Mouse (Mus musculus) olfactory bulb, adult 2 months (tissue): Measurements from ENCODE around the gene Cry1. TPM values are rescaled to one million over a fixed set of nuclear protein-coding genes. Genes with fewer than 3 reads are reported as not detected.

ENCODE experiments used
- H3K27ac ChIP-seq: fragments of 200-500 bp; 2 replicates; pipeline ENCODE4 v1.5.1; 2012; ENCODE audit warnings: low read depth, low read length; ENCODE audit not compliant: insufficient read depth
- H3K4me1 ChIP-seq: fragments of 200-500 bp; 2 replicates; pipeline ENCODE4 v1.6.1; 2012; ENCODE audit warnings: low read length; ENCODE audit not compliant: control insufficient read depth, insufficient read depth
- H3K4me3 ChIP-seq: fragments of 200-500 bp; 2 replicates; pipeline ENCODE4 v1.5.1; 2012; ENCODE audit warnings: mild to moderate bottlenecking, low read depth, low read length, moderate library complexity; ENCODE audit not compliant: insufficient read depth
- CTCF ChIP-seq: fragments of 200-500 bp; IDR thresholded peaks from 2 replicates; pipeline ENCODE4 v1.5.1; 2012; ENCODE audit warnings: low read depth, mild to moderate bottlenecking, low read length, moderate library complexity; ENCODE audit not compliant: insufficient read depth
- POLR2A ChIP-seq: fragments of 200-500 bp; IDR thresholded peaks from 2 replicates; pipeline ENCODE4 v1.6.1; 2012; ENCODE audit warnings: mild to moderate bottlenecking, low read depth, low read length, moderate library complexity; ENCODE audit not compliant: insufficient read depth
- WGBS: fragments of 180-500 bp; shearing (Covaris S2); methylation state at CpG from one replicate; pipeline ENCODE4 v1.1.7; 2018; 5-methylcytosine and 5-hydroxymethylcytosine counted together
- polyA plus RNA-seq: library from polyadenylated mRNA; stranded (reverse); fragments of >200 nt; gene quantifications from 2 replicates; pipeline ENCODE4 v1.2.4, GENCODE M21; 2012; ENCODE audit warnings: low replicate concordance; ENCODE audit not compliant: missing spikeins, insufficient read depth, insufficient read length

Gene Cry1
- polyA plus RNA-seq, 1 experiment, result not detected

GRCm38 (mm10) chr10:85165306-85165705 lies 19.6 kb downstream of the Cry1 start:
- TF ChIP-seq CTCF (no peak), POLR2A (no peak)
- Histone ChIP-seq H3K27ac (no peak overlapping the region), H3K4me1 (no peaks in the 10 kb centered on the region; the same call in 1 of the 2 replicates), H3K4me3 (no peak overlapping the region)
- 87% methylated on average over 5 of the region's 5 CpGs for WGBS

- TF ChIP-seq CTCF (no peak), POLR2A (no peak)
- H3K4me1 ChIP-seq, result no peaks in the 10 kb centered on the region; the same call in 1 of the 2 replicates
- 91% methylated on average over 13 of the region's 13 CpGs for WGBS
- no peak overlapping the region for H3K4me3 ChIP-seq
- H3K27ac ChIP-seq, result no peak overlapping the region
Measured at GRCm38 (mm10) chr10:85164791-85165190, 20.1 kb downstream of the Cry1 start.

- no peaks in the 10 kb centered on the region; the same call in 1 of the 2 replicates for H3K4me1 ChIP-seq
- no peak overlapping the region for H3K27ac ChIP-seq
- TF ChIP-seq POLR2A, result no peak
- H3K4me3 ChIP-seq, result no peak overlapping the region
- 48% methylated on average over 5 of the region's 5 CpGs for WGBS
Measured at GRCm38 (mm10) chr10:85161745-85162351, 23.0 kb downstream of the Cry1 start.

- Histone ChIP-seq H3K4me1 (no peaks in the 10 kb centered on the region), H3K27ac (no peak overlapping the region), H3K4me3 (no peak overlapping the region)
- WGBS, result 61% methylated on average over 1 of the region's 1 CpGs
- TF ChIP-seq POLR2A, result no peak
- no peak for TF ChIP-seq CTCF
Measured at GRCm38 (mm10) chr10:85159989-85160619, 24.8 kb downstream of the Cry1 start.

- 88% methylated on average over 7 of the region's 7 CpGs for WGBS
- no peak overlapping the region for H3K27ac ChIP-seq
Measured at GRCm38 (mm10) chr10:85157451-85157850, 27.4 kb downstream of the Cry1 start.

GRCm38 (mm10) chr10:85154195-85154594 lies 30.7 kb downstream of the Cry1 start:
- Histone ChIP-seq H3K4me1 (no peaks in the 10 kb centered on the region), H3K4me3 (no peak overlapping the region), H3K27ac (no peak overlapping the region)
- TF ChIP-seq POLR2A, result no peak
- 11% methylated on average over 2 of the region's 2 CpGs for WGBS

More at GRCm38 (mm10) chr10:85157451-85157850, 27.4 kb downstream of the Cry1 start:
- H3K4me3 ChIP-seq, result no peak overlapping the region
- no peaks in the 10 kb centered on the region for H3K4me1 ChIP-seq
- TF ChIP-seq POLR2A, result no peak
- TF ChIP-seq CTCF, result no peak

- Histone ChIP-seq H3K27ac (no peak overlapping the region), H3K4me1 (no peaks in the 10 kb centered on the region), H3K4me3 (no peak overlapping the region)
- WGBS, result 75% methylated on average over 5 of the region's 5 CpGs
- no peak for TF ChIP-seq POLR2A
- TF ChIP-seq CTCF, result no peak
Measured at GRCm38 (mm10) chr10:85149226-85149625, 35.6 kb downstream of the Cry1 start.

GRCm38 (mm10) chr10:85146282-85146681 lies 38.6 kb downstream of the Cry1 start:
- Histone ChIP-seq H3K4me1 (no peaks in the 10 kb centered on the region), H3K27ac (no peak overlapping the region), H3K4me3 (no peak overlapping the region)
- no peak for TF ChIP-seq CTCF
- no peak for TF ChIP-seq POLR2A
- 93% methylated on average over 14 of the region's 14 CpGs for WGBS

- Histone ChIP-seq H3K27ac (no peak overlapping the region), H3K4me1 (no peaks in the 10 kb centered on the region), H3K4me3 (no peak overlapping the region)
- no peak for TF ChIP-seq CTCF
- TF ChIP-seq POLR2A, result no peak
- WGBS, result 93% methylated on average over 9 of the region's 9 CpGs
Measured at GRCm38 (mm10) chr10:85141465-85141864, 43.4 kb downstream of the Cry1 start.
